Mouse (Mus musculus): Measurements from ENCODE around the gene Cnpy1.

- no peak for TF ChIP-seq CTCF (IDR thresholded peaks at IDR 0.05; ENCODE audit: borderline replicate concordance, control insufficient read depth, extremely low read depth, insufficient read depth, low read length, poor library complexity)
- TF ChIP-seq POLR2A (IDR thresholded peaks at IDR 0.05; ENCODE audit: control insufficient read depth, extremely low read depth, insufficient read depth, low read length, poor library complexity): no peak
These were observed 88.4 kb downstream of the Cnpy1 start for GRCm38 (mm10) chr5:28157044-28157730.

All from thymus, adult 2 months (tissue).